ENCODE assay signal across 25 mouse cellular contexts in the genomic region with DNA sequence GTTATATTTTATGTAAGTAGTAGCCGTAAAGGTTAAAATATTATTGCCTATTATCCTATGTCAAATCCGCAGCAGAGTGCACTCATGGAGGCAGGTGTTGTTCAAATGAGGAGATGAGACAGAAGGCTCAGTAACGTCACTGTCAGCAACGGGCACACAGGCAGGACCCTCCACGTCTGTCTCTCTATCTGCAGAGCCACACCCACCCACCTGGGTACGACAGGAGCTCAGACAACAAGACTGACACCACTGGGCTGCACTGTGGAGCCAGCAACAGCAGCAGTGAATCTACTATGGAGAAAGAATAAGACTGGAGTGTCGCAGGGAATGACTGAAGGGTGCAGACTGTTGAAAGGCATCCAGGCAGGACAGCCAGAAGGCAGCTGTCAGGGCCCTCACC. TPM values are rescaled to one million over a fixed set of nuclear protein-coding genes. Genes with fewer than 3 reads are reported as not detected.
DNase-seq lines count a peak whose midpoint lies in the region; ATAC-seq and TF ChIP-seq lines count a peak whose summit lies in the region.
"Had no signal": no experiment of that assay in that cellular context is flagged by ENCODE, and none has a peak within 500 bp of the region (broad histone marks: within the 10 kb centered on the region; RNA-seq: fewer than 3 reads in every experiment).

No protein-coding gene starts in this region.

- H3K4me3 ChIP-seq in liver, embryonic 11.5 days (ENCODE audit: low read depth, low read length): no peak overlapping the region
- H3K4me3 ChIP-seq in liver, embryonic 13.5 days (replicated peaks): no peak overlapping the region
- no peak overlapping the region for H3K4me3 ChIP-seq in liver, postnatal 0 days (ENCODE audit: low read depth, low read length)
- H3K4me3 ChIP-seq: embryonic facial prominence, embryonic 13.5 days; embryonic facial prominence, embryonic 15.5 days; erythroblast, embryonic 14.5 days; forebrain, embryonic 10.5 days; forebrain, embryonic 12.5 days had no signal

- H3K27me3 ChIP-seq in liver, embryonic 11.5 days (replicated peaks; ENCODE audit: control insufficient read depth, insufficient read depth, low read length): no peaks in the 10 kb centered on the region
- H3K27me3 ChIP-seq in liver, embryonic 13.5 days: no peaks in the 10 kb centered on the region
- H3K27me3 ChIP-seq in liver, postnatal 0 days (ENCODE audit: insufficient read depth, low read length): no peaks in the 10 kb centered on the region
- H3K27me3 ChIP-seq: embryonic facial prominence, embryonic 13.5 days; embryonic facial prominence, embryonic 15.5 days; forebrain, embryonic 12.5 days had no signal

- 67% methylated on average over 7 of the region's 7 CpGs for WGBS in liver, embryonic 11.5 days
- 49% methylated on average over 7 of the region's 7 CpGs for WGBS in liver, embryonic 13.5 days (ENCODE audit: insufficient replicate concordance)
- 66% methylated on average over 7 of the region's 7 CpGs for WGBS in liver, postnatal 0 days (ENCODE audit: insufficient replicate concordance)

- H3K27ac ChIP-seq in liver, embryonic 11.5 days (ENCODE audit: low read depth, low read length): no peak overlapping the region
- H3K27ac ChIP-seq in liver, embryonic 13.5 days: no peak overlapping the region
- peak overlapping the region; percentile 50 for H3K27ac ChIP-seq in liver, postnatal 0 days (ENCODE audit: low read depth)
- H3K27ac ChIP-seq: embryonic facial prominence, embryonic 13.5 days; embryonic facial prominence, embryonic 15.5 days; forebrain, embryonic 10.5 days; forebrain, embryonic 12.5 days had no signal

- no peak overlapping the region for H3K9ac ChIP-seq in liver, embryonic 11.5 days (ENCODE audit: low read depth, low read length)
- H3K9ac ChIP-seq in liver, embryonic 13.5 days: no peak overlapping the region
- H3K9ac ChIP-seq in liver, postnatal 0 days (replicated peaks): no peak overlapping the region
- H3K9ac ChIP-seq: embryonic facial prominence, embryonic 13.5 days; embryonic facial prominence, embryonic 15.5 days; forebrain, embryonic 12.5 days had no signal

- no peak for TF ChIP-seq EP300 in liver, postnatal 0 days (IDR thresholded peaks at IDR 0.05; ENCODE audit: low read depth)

- TF ChIP-seq CTCF in liver, postnatal 0 days (IDR thresholded peaks at IDR 0.05; ENCODE audit: low read depth): no peak

- peak; percentile 70; the same call in 1 of the 2 replicates for ATAC-seq in liver, embryonic 11.5 days (replicated peaks; ENCODE audit: low FRiP score)
- ATAC-seq in liver, embryonic 13.5 days (ENCODE audit: low read depth): peak; percentile 65
- 0 out of 2 replicates have a peak, but pooled peaks have one; percentile 17 for ATAC-seq in liver, postnatal 0 days
- ATAC-seq: forebrain, embryonic 14.5 days; forebrain, embryonic 16.5 days had no signal

- no peaks in the 10 kb centered on the region for H3K9me3 ChIP-seq in liver, embryonic 11.5 days (ENCODE audit: control insufficient read depth, low read length)
- H3K9me3 ChIP-seq in liver, embryonic 13.5 days (replicated peaks): no peaks in the 10 kb centered on the region
- H3K9me3 ChIP-seq in liver, postnatal 0 days (ENCODE audit: low read length): no peaks in the 10 kb centered on the region
- H3K9me3 ChIP-seq: embryonic facial prominence, embryonic 13.5 days; embryonic facial prominence, embryonic 15.5 days; forebrain, embryonic 10.5 days; forebrain, embryonic 12.5 days had no signal

- DNase-seq in liver: peak; percentile 22
- no peak for DNase-seq in liver, embryonic 11.5 days (ENCODE audit: low spot score)
- DNase-seq in liver, embryonic 13.5 days: no peak
- DNase-seq in liver, postnatal 0 days: no peak
- no peak for DNase-seq in left cerebral cortex, adult 8-10 months (ENCODE audit: low spot score in 2 of 2)
- no peak for DNase-seq in testis, postnatal 14 days (ENCODE audit: low spot score)
- DNase-seq in layer of hippocampus, adult 9-10 months (ENCODE audit: low spot score): no peak
- DNase-seq in thymus, postnatal 25 days: no peak
- DNase-seq: adrenal gland, adult 2 months; adrenal gland, postnatal 10 days; adrenal gland, postnatal 25 days; cerebellum, adult 11 months; cerebellum, adult 2 months; cerebellum, adult 9-10 months; cerebellum, postnatal 10 days; cerebellum, postnatal 25 days had no signal

- no peak overlapping the region for H3K4me2 ChIP-seq in liver, embryonic 11.5 days
- no peak overlapping the region for H3K4me2 ChIP-seq in liver, embryonic 13.5 days
- H3K4me2 ChIP-seq in liver, postnatal 0 days (ENCODE audit: low read depth, low read length): no peak overlapping the region
- H3K4me2 ChIP-seq: embryonic facial prominence, embryonic 13.5 days; embryonic facial prominence, embryonic 15.5 days; forebrain, embryonic 12.5 days had no signal

- peaks cover 58% of the 10 kb centered on the region for H3K36me3 ChIP-seq in liver, embryonic 11.5 days (ENCODE audit: control insufficient read depth, insufficient read depth, low read length)
- H3K36me3 ChIP-seq in liver, embryonic 13.5 days: peaks cover 90% of the 10 kb centered on the region
- H3K36me3 ChIP-seq in liver, postnatal 0 days (replicated peaks; ENCODE audit: insufficient read depth, low read length): peaks cover 77% of the 10 kb centered on the region

- H3K4me1 ChIP-seq in liver, embryonic 11.5 days (replicated peaks; ENCODE audit: control insufficient read depth, insufficient read depth, low read length): peaks cover under 1% of the 10 kb centered on the region; the same call in 1 of the 2 replicates
- H3K4me1 ChIP-seq in liver, embryonic 13.5 days (replicated peaks): peaks cover 6% of the 10 kb centered on the region
- no peaks in the 10 kb centered on the region for H3K4me1 ChIP-seq in liver, postnatal 0 days (ENCODE audit: insufficient read depth)
- H3K4me1 ChIP-seq: embryonic facial prominence, embryonic 13.5 days; embryonic facial prominence, embryonic 15.5 days; forebrain, embryonic 10.5 days; forebrain, embryonic 12.5 days had no signal

RNA-seq across cellular contexts. Expression of gene Smarce1, which starts 18.1 kb away (rescaled TPM):
- polyA plus RNA-seq in liver, embryonic 11.5 days (2014; fragmentation: Nextera tagmentation; extraction: Ambion mirVana): 145 and 150 TPM in 2 replicates
- 96.0 and 123 TPM in 2 replicates for polyA plus RNA-seq in liver, embryonic 13.5 days (2015; fragmentation: Nextera tagmentation; extraction: Ambion mirVana)
- polyA plus RNA-seq in liver, postnatal 0 days (2015; fragmentation: Nextera tagmentation; extraction: Ambion mirVana): 57.4 and 61.0 TPM in 2 replicates
- 10 to 100 TPM; 46.9 to 61.5 (median 53.0) TPM for total RNA-seq in left cerebral cortex, adult 8-10 months (2022)

RNA-seq across cellular contexts. Expression of gene Krt222, which starts 31.2 kb away (rescaled TPM):
- 0.14 and 0.61 TPM in 2 replicates for polyA plus RNA-seq in liver, embryonic 11.5 days (2014; fragmentation: Nextera tagmentation; extraction: Ambion mirVana)
- polyA plus RNA-seq in liver, embryonic 13.5 days (2015; fragmentation: Nextera tagmentation; extraction: Ambion mirVana): 0.05 and 0.29 TPM in 2 replicates
- polyA plus RNA-seq in liver, postnatal 0 days (2015; fragmentation: Nextera tagmentation; extraction: Ambion mirVana): 0.39 and 0.55 TPM in 2 replicates
- total RNA-seq in left cerebral cortex, adult 8-10 months (2022): 10 to 100 TPM; 30.4 to 38.4 (median 34.0) TPM
- total RNA-seq: MEL had no signal
- polyA plus RNA-seq: C2C12 had no signal

RNA-seq across cellular contexts. Expression of gene Ccr7, which starts 57.8 kb away (rescaled TPM):
- polyA plus RNA-seq in liver, embryonic 11.5 days (2014; fragmentation: Nextera tagmentation; extraction: Ambion mirVana): 0.36 and 0.58 TPM in 2 replicates
- 0.07 and 0.17 TPM in 2 replicates for polyA plus RNA-seq in liver, embryonic 13.5 days (2015; fragmentation: Nextera tagmentation; extraction: Ambion mirVana)
- polyA plus RNA-seq in liver, postnatal 0 days (2015; fragmentation: Nextera tagmentation; extraction: Ambion mirVana): 1.5 and 1.6 TPM in 2 replicates
- under 1 TPM in 2 of 4 experiments, not detected in 2; 0.16 to 0.23 TPM for total RNA-seq in left cerebral cortex, adult 8-10 months (2022)
- polyA plus RNA-seq: erythroblast, embryonic 14.5 days; forebrain, embryonic 12.5 days; forebrain, embryonic 14.5 days; forebrain, embryonic 16.5 days had no signal

Comparison
In these comparisons a context has a peak if more than half of its experiments do, and no peak if none do; other contexts are left out.
1. ATAC-seq: peak in every context shown above with its lines; median percentile 70 in liver, embryonic 11.5 days; 65 in liver, embryonic 13.5 days; 17 in liver, postnatal 0 days.